Mouse (Mus musculus): Measurements from ENCODE around the gene Stxbp4.
A peak's percentile ranks its signal among the peaks of the same experiment; 100 is the strongest.

Gene Stxbp4

GRCm38 (mm10) chr11:90649777-90650176 is 11.9 kb upstream of the Stxbp4 start:
- peak; percentile 25 for DNase-seq

DNA sequence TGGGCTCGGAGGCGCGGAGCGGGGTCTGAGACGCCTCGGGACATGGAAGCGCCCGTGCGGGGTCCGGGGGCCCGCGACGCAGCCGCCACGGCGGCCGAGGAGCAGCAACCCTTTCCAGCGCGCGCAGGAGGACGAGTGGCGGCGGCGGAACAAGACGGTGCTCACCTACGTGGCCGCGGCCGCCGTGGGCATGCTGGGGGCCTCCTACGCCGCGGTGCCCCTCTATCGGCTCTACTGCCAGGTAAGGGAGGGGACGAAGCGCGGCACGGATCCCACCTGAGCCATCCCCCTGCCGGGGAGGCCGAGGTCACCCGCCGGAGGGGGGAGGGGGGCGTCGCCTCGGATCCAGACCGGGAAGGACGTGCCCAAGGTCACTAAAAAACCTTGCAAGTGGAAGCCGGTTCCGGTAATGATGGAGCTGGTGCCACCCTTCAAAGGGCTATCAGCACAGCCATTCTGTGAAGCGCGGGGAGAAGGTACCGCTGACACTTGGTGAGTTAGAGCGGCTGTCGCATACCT is 487 bp upstream of the Stxbp4 start:
- no peak for DNase-seq

DNA sequence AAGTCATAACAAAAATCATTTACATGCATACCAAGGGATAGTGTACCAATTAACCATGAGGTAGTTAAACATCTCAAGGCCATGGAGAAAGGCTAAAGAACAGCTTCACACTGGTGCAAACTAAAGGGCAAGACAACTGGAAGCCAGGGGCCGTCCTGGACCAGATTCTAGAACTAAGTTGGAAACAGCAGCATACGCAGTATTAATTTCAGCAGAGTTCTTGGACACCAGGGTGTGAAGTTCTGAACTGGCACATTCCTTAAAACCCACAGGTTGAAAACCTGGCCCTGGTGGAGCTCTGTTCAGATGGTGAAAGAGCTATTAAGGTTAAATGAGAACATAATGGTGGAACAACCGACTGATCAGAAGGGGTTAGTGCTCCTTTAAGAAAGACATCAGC is 3.2 kb downstream of the Stxbp4 start:
- no peak for DNase-seq

GRCm38 (mm10) chr11:90632480-90632879 is 5.4 kb downstream of the Stxbp4 start:
- DNase-seq, result no peak

- no peak for DNase-seq
Observed at GRCm38 (mm10) chr11:90627751-90628150, 10.1 kb downstream of the Stxbp4 start.

DNA sequence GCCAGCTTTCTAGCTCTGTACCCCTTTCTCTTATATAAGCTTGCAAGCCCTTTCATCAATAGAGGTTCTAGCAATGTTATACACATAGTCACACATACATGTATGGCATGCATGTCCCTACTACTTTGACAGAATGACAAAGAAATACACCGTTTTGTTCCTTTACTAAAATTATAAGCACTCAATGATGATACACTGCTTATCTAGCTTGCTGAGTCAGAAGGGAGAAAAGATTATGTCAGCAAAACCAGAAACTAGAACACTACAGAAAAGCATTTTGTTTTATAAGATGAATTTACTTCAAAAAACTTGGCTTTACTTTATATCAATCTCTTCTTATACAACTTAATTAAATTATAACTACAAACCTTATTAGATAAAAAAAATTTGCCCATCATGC is 12.7 kb downstream of the Stxbp4 start:
- DNase-seq, result no peak

DNA sequence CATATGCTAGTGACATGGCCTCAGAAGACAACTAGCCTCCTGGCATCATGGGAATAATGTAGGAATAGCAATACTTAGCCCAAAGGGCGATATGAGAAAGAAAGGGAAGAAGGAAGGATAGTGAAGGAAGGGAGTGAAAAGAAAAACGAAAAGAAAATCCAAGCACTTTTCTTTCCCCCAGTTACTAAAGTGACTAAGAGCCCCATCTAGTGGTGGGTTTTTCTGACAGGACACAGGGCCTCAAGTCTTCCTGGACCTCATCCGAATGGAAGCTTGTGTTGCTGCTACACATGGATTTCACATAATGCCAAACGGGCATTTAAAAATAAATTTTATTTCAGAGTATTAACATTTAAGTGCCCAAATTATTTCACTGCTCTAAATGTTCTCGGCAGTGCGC is 14.4 kb downstream of the Stxbp4 start:
- peak; percentile 52 for DNase-seq

- DNase-seq, result peak; percentile 20
Observed at GRCm38 (mm10) chr11:90622500-90622899, 15.4 kb downstream of the Stxbp4 start.

GRCm38 (mm10) chr11:90622044-90622443 is 15.8 kb downstream of the Stxbp4 start:
- no peak for DNase-seq

- DNase-seq, result no peak
Observed at GRCm38 (mm10) chr11:90616431-90616830, 21.5 kb downstream of the Stxbp4 start.

DNA sequence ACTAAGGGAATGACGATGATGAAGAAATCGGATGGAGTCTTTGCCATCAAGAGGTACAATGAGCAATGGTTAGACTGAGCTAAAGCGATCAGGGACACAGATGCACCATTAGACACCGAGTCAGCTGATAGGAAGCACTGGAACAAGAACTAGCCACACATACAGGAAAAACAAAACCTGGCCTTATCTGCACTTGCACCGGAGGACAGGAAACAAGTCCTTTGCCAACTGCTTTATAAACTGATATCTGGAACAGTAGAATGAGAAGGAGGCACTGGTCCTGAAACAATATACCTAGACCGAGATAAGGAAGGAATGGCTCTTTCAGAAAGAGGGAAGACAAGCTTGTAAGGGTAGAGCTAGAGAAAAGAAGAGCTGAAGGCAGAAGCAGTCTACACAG is 23.1 kb downstream of the Stxbp4 start:
- no peak for DNase-seq

- no peak for DNase-seq
Observed at GRCm38 (mm10) chr11:90612118-90612517, 25.8 kb downstream of the Stxbp4 start.

GRCm38 (mm10) chr11:90603066-90603465 is 34.8 kb downstream of the Stxbp4 start:
- DNase-seq, result no peak

- DNase-seq, result no peak
Observed at GRCm38 (mm10) chr11:90595826-90596225, 42.1 kb downstream of the Stxbp4 start.

- DNase-seq, result peak; percentile 7
Observed at GRCm38 (mm10) chr11:90590996-90591395, 46.9 kb downstream of the Stxbp4 start.

GRCm38 (mm10) chr11:90586203-90586602 is 51.7 kb downstream of the Stxbp4 start:
- DNase-seq, result no peak

- DNase-seq, result no peak
Observed at GRCm38 (mm10) chr11:90585754-90586153, 52.1 kb downstream of the Stxbp4 start.

DNA sequence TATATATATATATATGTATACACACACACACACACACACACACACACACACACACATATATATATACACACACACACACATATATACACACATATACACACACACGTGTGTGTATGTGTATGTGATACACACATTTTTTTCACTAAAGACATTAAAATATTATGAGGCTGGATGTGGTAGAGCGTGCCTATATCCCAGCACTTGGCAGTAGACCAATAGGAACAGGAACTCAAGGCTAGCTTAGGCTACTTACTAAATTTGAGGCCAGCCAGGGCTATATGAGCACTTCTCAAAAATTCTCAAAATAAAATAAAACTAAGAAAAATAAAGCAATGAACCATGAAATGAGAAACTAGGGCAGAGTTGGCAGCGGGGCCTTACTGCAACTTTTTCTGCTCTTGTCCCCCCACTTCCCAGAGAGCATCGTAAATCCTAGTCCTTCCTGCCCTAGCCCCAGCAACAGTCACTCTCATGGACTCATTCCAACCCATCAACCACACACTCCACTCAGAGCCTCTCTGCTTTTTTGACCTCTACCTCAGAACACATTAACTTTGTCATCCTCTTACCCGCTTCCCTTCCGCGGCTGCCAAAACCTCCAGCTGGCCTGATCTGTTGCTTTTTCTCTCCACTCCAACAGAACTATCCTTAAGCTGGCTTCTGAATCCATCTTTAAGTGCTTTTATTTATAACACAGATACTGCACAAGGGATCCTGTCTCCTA is 60.7 kb downstream of the Stxbp4 start:
- DNase-seq, result no peak

DNA sequence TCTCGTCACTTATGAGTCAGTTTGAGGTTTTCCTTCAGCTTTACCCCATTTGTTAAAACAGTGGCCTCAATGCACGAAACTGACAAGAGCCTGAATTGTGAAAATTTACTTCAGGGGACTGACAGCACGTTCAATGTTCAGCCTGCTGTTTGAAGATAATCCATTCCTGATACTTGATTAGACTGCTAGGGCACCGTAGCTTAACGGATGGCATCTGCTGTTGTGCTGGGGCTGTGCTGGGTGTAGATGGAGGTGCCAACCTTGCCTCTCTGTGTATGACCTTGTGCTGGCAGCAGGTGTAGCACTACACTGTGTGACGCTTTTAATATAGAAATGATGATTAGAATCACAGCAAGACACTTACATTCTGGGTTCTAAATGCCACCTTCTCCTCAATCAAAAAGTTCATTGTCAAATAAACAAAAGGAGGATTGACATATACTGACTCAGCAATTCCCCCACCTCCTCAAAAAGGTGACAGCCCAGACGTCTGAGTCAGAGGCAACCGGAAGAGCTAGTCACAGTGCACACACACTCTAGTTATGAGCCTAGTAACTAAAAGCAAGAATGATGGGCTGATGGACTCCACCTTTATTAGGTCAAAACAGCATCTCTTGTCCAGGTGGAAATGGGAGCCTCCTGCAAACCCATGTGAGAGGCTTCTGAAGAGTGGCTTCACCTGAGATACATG is 61.5 kb downstream of the Stxbp4 start:
- no peak for DNase-seq

GRCm38 (mm10) chr11:90575491-90576048 is 62.3 kb downstream of the Stxbp4 start:
- DNase-seq, result no peak

GRCm38 (mm10) chr11:90570646-90571259 is 67.1 kb downstream of the Stxbp4 start:
- DNase-seq, result no peak

- DNase-seq, result no peak
Observed at GRCm38 (mm10) chr11:90558359-90559047, 79.4 kb downstream of the Stxbp4 start.

DNA sequence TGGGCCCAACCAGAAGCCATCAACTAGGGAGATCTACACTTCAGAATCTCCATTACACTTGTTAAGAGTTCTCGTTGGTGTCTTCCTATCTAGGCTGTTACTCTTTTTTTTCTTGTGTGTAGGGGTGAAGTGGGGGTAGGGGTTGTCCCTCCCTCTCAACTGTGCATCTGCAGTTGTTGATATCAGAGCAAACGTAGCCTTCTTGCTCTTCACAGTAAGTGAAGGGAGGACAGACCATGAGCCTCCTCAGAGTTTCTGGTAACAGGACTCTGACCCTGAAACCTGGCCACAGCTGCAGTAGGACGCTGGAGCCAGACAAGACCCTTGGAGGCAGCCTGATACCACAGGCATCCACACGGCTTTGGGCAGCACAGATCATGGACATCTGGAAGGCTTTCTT is 81.4 kb downstream of the Stxbp4 start:
- no peak for DNase-seq

All from right cerebral cortex, adult 18-20 months (tissue).